Mouse (Mus musculus) myocyte (in vitro differentiated cells): ENCODE data around the gene Slc16a8.

Experiments used
- CEBPB ChIP-seq: IDR thresholded peaks from 2 replicates; pipeline ENCODE4 v1.6.1; 2011; ENCODE audit warnings: mild to moderate bottlenecking, moderate library complexity; ENCODE audit not compliant: poor library complexity, insufficient read depth, severe bottlenecking
- E2F4 ChIP-seq: IDR thresholded peaks from one replicate; pipeline ENCODE4 v1.6.1; 2011; ENCODE audit warnings: mild to moderate bottlenecking, control low read depth, moderate library complexity; ENCODE audit not compliant: insufficient read depth
- MAX ChIP-seq: IDR thresholded peaks from one replicate; pipeline ENCODE4 v1.6.1; 2011; ENCODE audit warnings: low read depth, mild to moderate bottlenecking, control low read depth
- MYOD1 ChIP-seq, 3 experiments: IDR thresholded peaks; one replicate each; pipeline ENCODE4 v1.6.1; 2011; ENCODE audit warnings: control low read depth in 2 of 3, low read depth in 2 of 3, mild to moderate bottlenecking in 2 of 3, moderate library complexity in 1 of 3; ENCODE audit not compliant: insufficient read length in 2 of 3, control insufficient read depth in 1 of 3
- POLR2A ChIP-seq: IDR thresholded peaks from one replicate; pipeline ENCODE4 v1.6.1; 2011; ENCODE audit warnings: low read depth, mild to moderate bottlenecking, control low read depth, moderate library complexity; ENCODE audit not compliant: insufficient read length
- POLR2AphosphoS2 ChIP-seq: IDR thresholded peaks from one replicate; pipeline ENCODE4 v1.6.1; 2011; ENCODE audit warnings: low read depth, control low read depth; ENCODE audit not compliant: insufficient read length
- SRF ChIP-seq: IDR thresholded peaks from one replicate; pipeline ENCODE4 v1.6.1; 2011; ENCODE audit warnings: low read depth; ENCODE audit not compliant: control insufficient read depth, insufficient read length
- TCF12 ChIP-seq: IDR thresholded peaks from one replicate; pipeline ENCODE4 v1.6.1; 2011; ENCODE audit warnings: mild to moderate bottlenecking, control low read depth; ENCODE audit not compliant: poor library complexity, insufficient read depth, severe bottlenecking
- TCF3 ChIP-seq: IDR thresholded peaks from one replicate; pipeline ENCODE4 v1.6.1; 2011; ENCODE audit warnings: low read depth, control low read depth; ENCODE audit not compliant: insufficient read length
- USF1 ChIP-seq: IDR thresholded peaks from one replicate; pipeline ENCODE4 v1.6.1; 2011; ENCODE audit warnings: low read depth, mild to moderate bottlenecking, control low read depth, moderate library complexity

- TF ChIP-seq POLR2A (no peak), MAX (no peak), TCF12 (no peak), E2F4 (no peak), CEBPB (no peak), USF1 (no peak), SRF (no peak), POLR2AphosphoS2 (no peak), TCF3 (no peak), MYOD1 (IDR thresholded peaks at IDR 0.05; ENCODE audit: control insufficient read depth in 1 of 3, insufficient read length in 2 of 3, low read depth in 2 of 3) (no peak)
Observed at GRCm38 (mm10) chr15:79285399-79285798, 30.8 kb upstream of the Slc16a8 start, which contains the start of gene Baiap2l2.
